Mouse (Mus musculus) testis, adult 2 months (tissue): Measurements from ENCODE around the gene Nfic.

Experiments
- CTCF ChIP-seq: fragments of 200-500 bp; IDR thresholded peaks from 2 replicates; pipeline ENCODE4 v1.5.1; 2012; ENCODE audit warnings: low read depth, mild to moderate bottlenecking, inconsistent platforms, low read length, moderate library complexity; ENCODE audit not compliant: control insufficient read depth, insufficient read depth, insufficient replicate concordance
- POLR2A ChIP-seq: fragments of 200-500 bp; IDR thresholded peaks from 2 replicates; pipeline ENCODE4 v1.6.1; 2012; ENCODE audit warnings: low read depth, mild to moderate bottlenecking, inconsistent platforms, low read length, moderate library complexity; ENCODE audit not compliant: control insufficient read depth

DNA sequence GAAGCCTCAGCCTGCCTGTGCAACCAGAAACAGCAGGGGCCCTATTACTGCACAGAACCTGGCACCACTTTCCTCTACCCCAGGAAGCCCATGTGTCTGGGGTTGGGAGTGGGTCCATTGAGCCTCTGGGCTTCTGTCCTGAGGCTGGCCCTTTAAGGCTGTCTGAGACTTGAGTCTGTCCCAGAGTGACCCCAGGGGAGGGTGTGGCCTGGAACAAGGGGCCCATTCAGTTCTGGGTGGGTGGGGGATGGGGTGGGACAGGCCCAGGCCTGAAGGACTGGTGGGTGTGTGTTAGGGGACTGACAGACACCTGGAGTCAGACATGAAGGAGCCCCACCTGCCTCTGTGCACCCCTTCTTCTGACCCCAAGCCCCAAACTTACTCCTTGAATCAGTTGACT is 40.8 kb downstream of the Nfic start:
- TF ChIP-seq CTCF (no peak), POLR2A (no peak)
